Mouse (Mus musculus): ENCODE data around the gene Tubd1.
A peak's percentile ranks its signal among the peaks of the same experiment; 100 is the strongest.

GRCm38 (mm10) chr11:86544639-86545299 is at the start of gene Tubd1, which contains the start of gene Rps6kb1:
- TF ChIP-seq POLR2A (IDR thresholded peaks at IDR 0.05; ENCODE audit: control insufficient read depth, low read depth, low read length) (peak; percentile 96), CTCF (IDR thresholded peaks at IDR 0.05; ENCODE audit: control insufficient read depth, insufficient read depth, insufficient replicate concordance, low read depth, low read length) (no peak)
